9 mouse cellular contexts compared by ENCODE assay signal in the genomic region with DNA sequence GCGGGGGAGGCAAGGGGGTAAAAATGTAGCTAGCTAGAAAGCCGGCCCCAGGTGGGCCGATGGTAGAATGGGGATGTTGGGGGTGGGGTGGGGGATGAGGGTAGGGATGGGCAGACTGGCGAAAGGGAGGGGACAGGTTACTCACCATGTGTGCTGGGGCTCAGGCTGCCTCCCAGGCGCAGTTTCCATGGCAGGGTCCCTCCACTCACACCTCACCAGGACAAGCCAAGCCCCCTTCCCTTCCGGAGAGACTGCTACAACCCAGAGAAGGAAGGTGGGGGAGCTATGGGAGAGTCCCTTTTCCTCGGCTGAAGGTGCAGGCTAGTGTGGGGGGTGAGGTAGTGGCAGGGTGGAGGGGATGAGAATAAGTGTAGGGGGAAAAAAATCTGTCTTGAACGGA. TPM values are rescaled to one million over a fixed set of nuclear protein-coding genes. Genes with fewer than 3 reads are reported as not detected.
DNase-seq lines count a peak whose midpoint lies in the region; ATAC-seq and TF ChIP-seq lines count a peak whose summit lies in the region.
"Had no signal": no experiment of that assay in that cellular context is flagged by ENCODE, and none has a peak within 500 bp of the region (broad histone marks: within the 10 kb centered on the region; RNA-seq: fewer than 3 reads in every experiment).

No protein-coding gene starts in this region.

- H3K9ac ChIP-seq in heart, embryonic 13.5 days: no peak overlapping the region
- H3K9ac ChIP-seq in ES-E14 (ENCODE audit: insufficient read depth, low read depth, low read length, poor library complexity, severe bottlenecking): peak overlapping the region; percentile 62
- peak overlapping the region; percentile 71 for H3K9ac ChIP-seq in forebrain, embryonic 11.5 days (ENCODE audit: low read length)
- H3K9ac ChIP-seq in liver, embryonic 13.5 days: no peak overlapping the region

- no peak for ATAC-seq in heart, embryonic 13.5 days (ENCODE audit: extremely low read depth, insufficient number of reproducible peaks, low FRiP score, low TSS enrichment)
- peak; percentile 32; the same call in 1 of the 2 replicates for ATAC-seq in forebrain, embryonic 11.5 days (replicated peaks; ENCODE audit: low FRiP score)
- ATAC-seq in liver, embryonic 13.5 days (ENCODE audit: low read depth): no peak

- peaks cover 34% of the 10 kb centered on the region for H3K4me1 ChIP-seq in heart, embryonic 13.5 days
- peaks cover 5 to 11% of the 10 kb centered on the region in 2 experiments; a peak in 3 of 4 replicates for H3K4me1 ChIP-seq in ES-E14 (ENCODE audit: control insufficient read depth in 2 of 2, insufficient read depth in 2 of 2, low read length in 2 of 2, poor library complexity in 1 of 2)
- peaks cover 12% of the 10 kb centered on the region for H3K4me1 ChIP-seq in forebrain, embryonic 11.5 days (replicated peaks; ENCODE audit: control insufficient read depth, insufficient read depth, low read length)
- peaks cover 12% of the 10 kb centered on the region for H3K4me1 ChIP-seq in liver, embryonic 13.5 days (replicated peaks)
- peaks cover 4% of the 10 kb centered on the region; the same call in 1 of the 2 replicates for H3K4me1 ChIP-seq in lung, adult 2 months (ENCODE audit: control insufficient read depth, insufficient read depth, low read length)

- no peaks in the 10 kb centered on the region for H3K36me3 ChIP-seq in heart, embryonic 13.5 days
- no peaks in the 10 kb centered on the region for H3K36me3 ChIP-seq in ES-E14 (ENCODE audit: control insufficient read depth, insufficient read depth, low read length, poor library complexity, severe bottlenecking)
- no peaks in the 10 kb centered on the region for H3K36me3 ChIP-seq in forebrain, embryonic 11.5 days (ENCODE audit: control insufficient read depth, insufficient read depth, low read length)
- no peaks in the 10 kb centered on the region for H3K36me3 ChIP-seq in liver, embryonic 13.5 days
- H3K36me3 ChIP-seq: G1E had no signal

- peak overlapping the region; percentile 56 for H3K4me3 ChIP-seq in heart, embryonic 13.5 days
- H3K4me3 ChIP-seq in ES-E14 (ENCODE audit: insufficient read depth in 1 of 2, low read depth in 1 of 2, low read length in 2 of 2, poor library complexity in 1 of 2, severe bottlenecking in 1 of 2): peak overlapping the region; percentile 66 to 89
- peak overlapping the region; percentile 55 for H3K4me3 ChIP-seq in forebrain, embryonic 11.5 days (ENCODE audit: low read depth, low read length)
- no peak overlapping the region for H3K4me3 ChIP-seq in liver, embryonic 13.5 days (replicated peaks)
- H3K4me3 ChIP-seq in lung, adult 2 months (replicated peaks; ENCODE audit: extremely low read depth, low read depth, low read length): no peak overlapping the region

- in situ Hi-C loops in ES-E14 (cut with MboI; ENCODE audit: low sequenced_read_pairs in 2 of 2, unreplicated experiment in 2 of 2): no loop called here

- no peak for TF ChIP-seq CTCF in lung, adult 2 months (IDR thresholded peaks at IDR 0.05; ENCODE audit: insufficient read depth, low read length)

- WGBS in heart, embryonic 13.5 days: 2% methylated on average over 8 of the region's 8 CpGs
- WGBS in forebrain, embryonic 11.5 days: under 1% methylated on average over 8 of the region's 8 CpGs
- WGBS in liver, embryonic 13.5 days (ENCODE audit: insufficient replicate concordance): 7% methylated on average over 8 of the region's 8 CpGs
- WGBS in lung, adult 2 months: 3% methylated on average over 8 of the region's 8 CpGs

- H3K27me3 ChIP-seq in heart, embryonic 13.5 days (replicated peaks): peaks cover 78% of the 10 kb centered on the region
- peaks cover 29% of the 10 kb centered on the region for H3K27me3 ChIP-seq in forebrain, embryonic 11.5 days (ENCODE audit: control insufficient read depth, insufficient read depth, low read length)
- H3K27me3 ChIP-seq in liver, embryonic 13.5 days: peaks cover 75% of the 10 kb centered on the region

- H3K4me2 ChIP-seq in heart, embryonic 13.5 days: peak overlapping the region; percentile 100
- H3K4me2 ChIP-seq in forebrain, embryonic 11.5 days (ENCODE audit: low read depth, low read length, severe bottlenecking): peak overlapping the region; percentile 100
- peak overlapping the region; percentile 73; the same call in 1 of the 2 replicates for H3K4me2 ChIP-seq in liver, embryonic 13.5 days

- DNase-seq in heart, postnatal 14 days: no peak
- DNase-seq in ES-E14 (ENCODE audit: low read depth, low spot score): no peak
- DNase-seq in forebrain, embryonic 11.5 days (ENCODE audit: low spot score): no peak
- no peak for DNase-seq in liver, embryonic 13.5 days
- DNase-seq in B cell, adult 2 months: no peak
- no peak for DNase-seq in thymus, postnatal 0 days (ENCODE audit: low spot score)
- no peak for DNase-seq in lung, adult 2 months

- TF ChIP-seq POLR2A in lung, adult 2 months (IDR thresholded peaks at IDR 0.05; ENCODE audit: borderline replicate concordance, extremely low read depth, low read depth, low read length): no peak

- H3K27ac ChIP-seq in heart, embryonic 13.5 days (replicated peaks): no peak overlapping the region
- no peak overlapping the region for H3K27ac ChIP-seq in ES-E14 (ENCODE audit: insufficient read depth, low read depth, low read length, poor library complexity, severe bottlenecking)
- H3K27ac ChIP-seq in forebrain, embryonic 11.5 days (ENCODE audit: low read depth, low read length): no peak overlapping the region; the same call in 1 of the 2 replicates
- H3K27ac ChIP-seq in liver, embryonic 13.5 days: no peak overlapping the region

- no peaks in the 10 kb centered on the region for H3K9me3 ChIP-seq in heart, embryonic 13.5 days
- H3K9me3 ChIP-seq in ES-E14 (ENCODE audit: control insufficient read depth, insufficient read depth, low read depth, low read length): no peaks in the 10 kb centered on the region
- no peaks in the 10 kb centered on the region for H3K9me3 ChIP-seq in forebrain, embryonic 11.5 days (ENCODE audit: control insufficient read depth, low read length)
- no peaks in the 10 kb centered on the region for H3K9me3 ChIP-seq in liver, embryonic 13.5 days (replicated peaks)

- intact Hi-C loops in heart, postnatal 14 days (cut with DNase I): loop anchor here (10.0 kb wide), 1 partner anchor 419 kb away; no protein-coding TSS in a partner anchor

TF ChIP-seq in ES-E14, 5 proteins besides CTCF, POLR2A, EP300 and RAD21:
- no peak for TF ChIP-seq CHD2 (IDR thresholded peaks at IDR 0.05; ENCODE audit: low read depth, low read length)
- no peak for TF ChIP-seq MAFK (IDR thresholded peaks at IDR 0.05; ENCODE audit: insufficient read depth, low read depth, low read length)
- TF ChIP-seq ZC3H11A (IDR thresholded peaks at IDR 0.05; ENCODE audit: borderline replicate concordance, low read depth, low read length): no peak
- TF ChIP-seq HCFC1 (IDR thresholded peaks at IDR 0.05; ENCODE audit: borderline replicate concordance, insufficient read depth, low read length): no peak
- no peak for TF ChIP-seq ZNF384 (IDR thresholded peaks at IDR 0.05; ENCODE audit: low read depth, low read length)

RNA-seq across cellular contexts. Expression of a gene that starts 0.9 kb away (rescaled TPM):
- polyA plus RNA-seq in heart, embryonic 13.5 days (2015; fragmentation: Nextera tagmentation; extraction: Ambion mirVana): 0.31 and 0.32 TPM in 2 replicates
- under 1 TPM; 0.10 to 0.36 TPM for total RNA-seq in heart, postnatal 14 days (2021)
- total RNA-seq in ES-E14 (2012; rRNA removed): 1.7 and 3.8 TPM in 2 replicates
- polyA plus RNA-seq in forebrain, embryonic 11.5 days (2014; fragmentation: Nextera tagmentation; extraction: Ambion mirVana): 2.9 and 3.7 TPM in 2 replicates
- polyA plus RNA-seq in liver, embryonic 13.5 days (2015; fragmentation: Nextera tagmentation; extraction: Ambion mirVana): 0.06 and 0.07 TPM in 2 replicates
- 0.09 TPM in 2 replicates for polyA plus RNA-seq in thymus, postnatal 0 days (2015; fragmentation: Nextera tagmentation; extraction: Ambion mirVana)
- 0.32 and 0.43 TPM in 2 replicates for polyA plus RNA-seq in lung, adult 2 months (2012; rRNA removed)
- polyA plus RNA-seq: G1E had no signal

RNA-seq across cellular contexts. Expression of a gene that starts 9.5 kb away (rescaled TPM):
- polyA plus RNA-seq in heart, embryonic 13.5 days (2015; fragmentation: Nextera tagmentation; extraction: Ambion mirVana): 7.4 and 7.9 TPM in 2 replicates
- total RNA-seq in heart, postnatal 14 days (2021): 1 to 10 TPM; 4.6 to 5.4 TPM
- total RNA-seq in ES-E14 (2012; rRNA removed): 5.9 and 14.1 TPM in 2 replicates
- polyA plus RNA-seq in forebrain, embryonic 11.5 days (2014; fragmentation: Nextera tagmentation; extraction: Ambion mirVana): 13.9 and 14.8 TPM in 2 replicates
- polyA plus RNA-seq in liver, embryonic 13.5 days (2015; fragmentation: Nextera tagmentation; extraction: Ambion mirVana): 26.1 and 27.6 TPM in 2 replicates
- 32.0 and 38.3 TPM in 2 replicates for polyA plus RNA-seq in thymus, postnatal 0 days (2015; fragmentation: Nextera tagmentation; extraction: Ambion mirVana)
- polyA plus RNA-seq in lung, adult 2 months (2012; rRNA removed): 23.8 and 30.8 TPM in 2 replicates

RNA-seq across cellular contexts. Expression of a gene that starts 21.3 kb away (rescaled TPM):
- polyA plus RNA-seq in heart, embryonic 13.5 days (2015; fragmentation: Nextera tagmentation; extraction: Ambion mirVana): 13.8 and 15.9 TPM in 2 replicates
- 10 to 100 TPM in 1 of 2 experiments, 1 to 10 TPM in 1; 9.6 to 11.4 TPM for total RNA-seq in heart, postnatal 14 days (2021)
- total RNA-seq in ES-E14 (2012; rRNA removed): 7.9 and 11.9 TPM in 2 replicates
- polyA plus RNA-seq in forebrain, embryonic 11.5 days (2014; fragmentation: Nextera tagmentation; extraction: Ambion mirVana): 28.6 and 31.1 TPM in 2 replicates
- polyA plus RNA-seq in liver, embryonic 13.5 days (2015; fragmentation: Nextera tagmentation; extraction: Ambion mirVana): 5.5 TPM in 2 replicates
- 9.8 and 10.3 TPM in 2 replicates for polyA plus RNA-seq in thymus, postnatal 0 days (2015; fragmentation: Nextera tagmentation; extraction: Ambion mirVana)
- 5.2 and 9.2 TPM in 2 replicates for polyA plus RNA-seq in lung, adult 2 months (2012; rRNA removed)

RNA-seq across cellular contexts. Expression of a gene that starts 23.7 kb away (rescaled TPM):
- polyA plus RNA-seq in heart, embryonic 13.5 days (2015; fragmentation: Nextera tagmentation; extraction: Ambion mirVana): 3.0 and 3.2 TPM in 2 replicates
- total RNA-seq in heart, postnatal 14 days (2021): 1 to 10 TPM; 2.5 to 3.3 TPM
- total RNA-seq in ES-E14 (2012; rRNA removed): 9.4 and 12.4 TPM in 2 replicates
- polyA plus RNA-seq in forebrain, embryonic 11.5 days (2014; fragmentation: Nextera tagmentation; extraction: Ambion mirVana): 15.9 TPM in 2 replicates
- 1.1 and 1.2 TPM in 2 replicates for polyA plus RNA-seq in liver, embryonic 13.5 days (2015; fragmentation: Nextera tagmentation; extraction: Ambion mirVana)
- 1.1 and 1.5 TPM in 2 replicates for polyA plus RNA-seq in thymus, postnatal 0 days (2015; fragmentation: Nextera tagmentation; extraction: Ambion mirVana)
- 1.7 and 2.3 TPM in 2 replicates for polyA plus RNA-seq in lung, adult 2 months (2012; rRNA removed)

Comparison
In these comparisons a context has a peak if more than half of its experiments do, and no peak if none do; other contexts are left out.
1. H3K4me3 ChIP-seq: peak in heart, embryonic 13.5 days (single experiment), ES-E14 (2 of 2) and forebrain, embryonic 11.5 days (single experiment); none in liver, embryonic 13.5 days (single experiment) and lung, adult 2 months (single experiment).
2. H3K9ac ChIP-seq: peak in ES-E14 (single experiment) and forebrain, embryonic 11.5 days (single experiment); none in heart, embryonic 13.5 days (single experiment) and liver, embryonic 13.5 days (single experiment).
3. Peak in every context shown above with its lines, with median percentiles within 50 percentile points of each other: H3K4me2 ChIP-seq.